Mouse (Mus musculus) neural tube, embryonic 15.5 days (tissue): ENCODE measurements at regions not wholly inside any gene's neighbourhood (a gene's known extent, or its start where the extent isn't known, plus 50 kb on each side); places are given as distances from the start of the nearest gene placed in this dataset.

Experiments used
- ATAC-seq: fragments of 200-750 bp; cut with Nextera tagmentation; 2 replicates; pipeline ENCODE4 v1.8.0; 2017; ENCODE audit warnings: mild to moderate bottlenecking, moderate TSS enrichment, moderate library complexity; ENCODE audit not compliant: low FRiP score
- H3K27ac ChIP-seq: fragments of 300-500 bp; sonication (generic); replicated peaks from 2 replicates; pipeline ENCODE4 v1.5.1; 2015; ENCODE audit warnings: mild to moderate bottlenecking, inconsistent platforms
- H3K27me3 ChIP-seq: fragments of 300-500 bp; sonication (generic); replicated peaks from 2 replicates; pipeline ENCODE4 v1.6.1; 2015; ENCODE audit warnings: inconsistent platforms
- H3K36me3 ChIP-seq: fragments of 300-500 bp; sonication (generic); 2 replicates; pipeline ENCODE4 v1.6.1; 2015; ENCODE audit warnings: inconsistent platforms
- H3K4me1 ChIP-seq: fragments of 300-500 bp; sonication (generic); 2 replicates; pipeline ENCODE4 v1.6.1; 2015; ENCODE audit warnings: inconsistent platforms
- H3K4me2 ChIP-seq: fragments of 300-500 bp; sonication (generic); 2 replicates; pipeline ENCODE4 v1.6.1; 2015; ENCODE audit warnings: inconsistent platforms, mild to moderate bottlenecking, moderate library complexity
- H3K4me3 ChIP-seq: fragments of 300-500 bp; sonication (generic); replicated peaks from 2 replicates; pipeline ENCODE4 v1.5.1; 2015; ENCODE audit warnings: mild to moderate bottlenecking, inconsistent platforms
- H3K9ac ChIP-seq: fragments of 300-500 bp; sonication (generic); replicated peaks from 2 replicates; pipeline ENCODE4 v1.6.1; 2015; ENCODE audit warnings: mild to moderate bottlenecking, inconsistent platforms
- H3K9me3 ChIP-seq: fragments of 300-500 bp; sonication (generic); replicated peaks from 2 replicates; pipeline ENCODE4 v1.6.1; 2016; ENCODE audit warnings: inconsistent platforms
- WGBS: fragments of 180-500 bp; shearing (Covaris S2); methylation state at CpG from one replicate; pipeline ENCODE4 v1.1.7; 2015; ENCODE audit warnings: mixed read lengths; 5-methylcytosine and 5-hydroxymethylcytosine counted together

- no peak overlapping the region for H3K4me3 ChIP-seq
- ATAC-seq = no peak
- peaks cover 3% of the 10 kb centered on the region; the same call in 1 of the 2 replicates for H3K4me1 ChIP-seq
- no peak overlapping the region for H3K9ac ChIP-seq
- H3K27ac ChIP-seq = no peak overlapping the region
- 0 out of 2 replicates have a peak overlapping the region, but pooled peaks have one; percentile 3 for H3K4me2 ChIP-seq
- H3K9me3 ChIP-seq = no peaks in the 10 kb centered on the region
- no peaks in the 10 kb centered on the region for H3K27me3 ChIP-seq
- 56% methylated on average over 8 of the region's 8 CpGs for WGBS
- H3K36me3 ChIP-seq = no peaks in the 10 kb centered on the region
Measured at GRCm38 (mm10) chr5:75518213-75518612, 56.5 kb upstream of the Kit start.

GRCm38 (mm10) chr5:75523041-75523678 lies 51.6 kb upstream of the Kit start:
- Histone ChIP-seq H3K27ac (no peak overlapping the region), H3K4me3 (no peak overlapping the region), H3K9ac (no peak overlapping the region), H3K36me3 (no peaks in the 10 kb centered on the region), H3K9me3 (no peaks in the 10 kb centered on the region), H3K27me3 (no peaks in the 10 kb centered on the region), H3K4me1 (peaks cover 3% of the 10 kb centered on the region; the same call in 1 of the 2 replicates), H3K4me2 (no peak overlapping the region)
- 96% methylated on average over 4 of the region's 4 CpGs for WGBS
- ATAC-seq = no peak
